Mouse (Mus musculus) heart, embryonic 11.5 days (tissue): ENCODE measurements around the gene Nsun3. TPM values are rescaled to one million over a fixed set of nuclear protein-coding genes. Genes with fewer than 3 reads are reported as not detected.

Experiments used
- ATAC-seq: fragments of 200-750 bp; cut with Nextera tagmentation; replicated peaks from 2 replicates; pipeline ENCODE4 v1.8.0; 2017; ENCODE audit warnings: moderate library complexity; ENCODE audit not compliant: insufficient number of reproducible peaks, low FRiP score, low TSS enrichment
- H3K27ac ChIP-seq: fragments of 300-500 bp; sonication (generic); 2 replicates; pipeline ENCODE4 v1.5.1; 2014; ENCODE audit warnings: mild to moderate bottlenecking, low read depth, low read length
- H3K27me3 ChIP-seq: fragments of 300-500 bp; sonication (generic); 2 replicates; pipeline ENCODE4 v1.6.1; 2014; ENCODE audit warnings: mild to moderate bottlenecking, low read length, mixed read lengths; ENCODE audit not compliant: control insufficient read depth, insufficient read depth
- H3K36me3 ChIP-seq: fragments of 300-500 bp; sonication (generic); 2 replicates; pipeline ENCODE4 v1.6.1; 2014; ENCODE audit warnings: mild to moderate bottlenecking, low read length, moderate library complexity, mixed read lengths; ENCODE audit not compliant: control insufficient read depth, insufficient read depth
- H3K4me1 ChIP-seq: fragments of 300-500 bp; sonication (generic); 2 replicates; pipeline ENCODE4 v1.6.1; 2014; ENCODE audit warnings: low read length; ENCODE audit not compliant: control insufficient read depth, insufficient read depth
- H3K4me2 ChIP-seq: fragments of 300-500 bp; sonication (generic); 2 replicates; pipeline ENCODE4 v1.6.1; 2014; ENCODE audit warnings: mild to moderate bottlenecking, moderate library complexity
- H3K4me3 ChIP-seq: fragments of 300-500 bp; sonication (generic); 2 replicates; pipeline ENCODE4 v1.5.1; 2014; ENCODE audit warnings: low read depth, low read length
- H3K9ac ChIP-seq: fragments of 300-500 bp; sonication (generic); 2 replicates; pipeline ENCODE4 v1.6.1; 2014; ENCODE audit warnings: mild to moderate bottlenecking, low read depth, low read length, moderate library complexity
- H3K9me3 ChIP-seq: fragments of 300-500 bp; sonication (generic); replicated peaks from 2 replicates; pipeline ENCODE4 v1.6.1; 2016; ENCODE audit warnings: low read length; ENCODE audit not compliant: control insufficient read depth
- WGBS: fragments of 180-500 bp; shearing (Covaris S2); extraction: QIAGEN DNeasy Blood & Tissue Kit; methylation state at CpG from one replicate; pipeline ENCODE4 v1.1.7; 2014; ENCODE audit not compliant: insufficient replicate concordance; 5-methylcytosine and 5-hydroxymethylcytosine counted together
- polyA plus RNA-seq: library from polyadenylated mRNA; unstranded; fragments of >200 nt; fragmentation: Nextera tagmentation; extraction: Ambion mirVana; gene quantifications from 2 replicates; pipeline ENCODE4 v1.2.1, GENCODE M21; 2014

Gene Nsun3
- polyA plus RNA-seq, 1 experiment from 2014 or later: 7.2 TPM

DNA sequence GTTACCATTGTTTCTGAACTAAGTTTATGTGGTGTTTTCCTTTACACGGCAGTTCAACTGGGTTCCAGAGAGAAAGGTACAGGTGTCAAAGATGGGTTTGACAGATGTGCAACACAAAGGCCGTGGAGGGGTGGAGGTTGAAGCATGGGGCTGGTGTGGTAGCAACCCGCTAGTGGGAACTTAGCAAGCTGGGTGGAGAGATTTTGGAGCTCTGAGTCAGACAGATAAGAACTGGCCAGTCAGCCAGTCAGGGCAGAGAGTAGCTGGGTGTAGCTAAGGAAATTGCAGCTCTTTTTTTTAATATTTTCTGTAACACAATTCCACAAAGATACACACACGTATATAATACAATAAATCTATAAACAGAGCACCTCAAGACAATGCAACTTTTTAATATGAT is 24.2 kb upstream of the Nsun3 start:
- H3K4me3 ChIP-seq: no peak overlapping the region
- no peak overlapping the region for H3K4me2 ChIP-seq
- H3K27me3 ChIP-seq: no peaks in the 10 kb centered on the region
- no peaks in the 10 kb centered on the region for H3K4me1 ChIP-seq
- no peak overlapping the region for H3K9ac ChIP-seq
- 64% methylated on average over 4 of the region's 4 CpGs for WGBS
- H3K27ac ChIP-seq: no peak overlapping the region
- no peaks in the 10 kb centered on the region for H3K9me3 ChIP-seq
- no peaks in the 10 kb centered on the region for H3K36me3 ChIP-seq
- ATAC-seq: no peak

DNA sequence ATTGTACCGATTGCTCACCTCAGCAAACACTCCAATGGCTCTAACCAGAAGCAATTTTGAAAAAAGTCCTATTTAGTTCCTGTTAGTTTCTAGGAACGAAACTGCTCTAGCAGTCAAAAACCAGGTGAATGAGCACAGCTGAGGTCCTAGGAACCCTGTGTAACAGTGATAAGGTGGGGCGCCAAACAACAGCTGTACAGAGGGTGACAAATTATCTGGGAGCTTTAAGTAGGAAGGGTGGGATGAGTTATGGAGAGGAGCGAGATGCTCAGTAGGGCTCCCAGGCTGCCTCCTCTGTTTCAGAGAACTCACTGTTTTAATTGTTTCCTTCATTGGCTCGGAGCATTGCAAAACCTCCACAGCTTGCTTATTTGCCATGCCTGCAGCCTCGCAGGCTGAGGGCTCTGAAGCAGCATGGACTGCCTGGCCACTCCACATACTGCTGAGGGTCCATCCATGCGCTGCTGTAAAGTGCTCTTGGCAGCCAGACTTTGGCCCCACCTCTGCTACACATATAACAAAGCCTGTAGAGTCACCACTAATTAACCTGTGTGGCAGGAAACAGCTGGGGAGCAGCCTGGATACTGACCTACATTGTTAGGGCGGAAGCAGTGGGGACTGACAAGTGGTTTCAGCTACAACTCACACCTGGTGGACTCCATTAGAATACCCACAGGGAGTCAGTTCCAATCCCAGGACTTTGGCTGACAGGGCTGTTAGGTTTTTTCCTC is 20.8 kb upstream of the Nsun3 start:
- no peak overlapping the region for H3K4me2 ChIP-seq

DNA sequence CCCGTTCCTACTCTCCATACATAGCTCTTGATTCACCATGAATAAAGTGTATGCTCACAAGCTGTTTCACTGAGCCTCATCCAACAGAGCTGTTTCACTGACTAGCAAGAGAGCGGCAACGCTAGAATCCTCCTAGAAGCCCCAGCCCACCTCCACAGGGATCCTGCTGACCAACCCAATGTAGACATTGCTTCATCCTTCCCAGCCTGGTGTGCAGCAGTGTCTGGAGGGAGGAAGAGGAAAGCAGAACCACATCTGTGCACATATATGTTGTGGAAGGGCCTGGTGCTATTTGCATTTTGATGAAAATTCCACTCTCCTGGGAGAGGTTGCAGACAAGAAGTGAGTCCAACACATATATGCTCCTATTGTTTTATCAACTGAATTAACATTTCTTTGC is 18.0 kb upstream of the Nsun3 start:
- ATAC-seq: no peak
- H3K9me3 ChIP-seq: no peaks in the 10 kb centered on the region
- no peaks in the 10 kb centered on the region for H3K36me3 ChIP-seq
- H3K27ac ChIP-seq: no peak overlapping the region
- H3K9ac ChIP-seq: no peak overlapping the region
- WGBS: 94% methylated on average over 3 of the region's 3 CpGs
- H3K4me2 ChIP-seq: no peak overlapping the region
- no peaks in the 10 kb centered on the region for H3K27me3 ChIP-seq
- H3K4me3 ChIP-seq: no peak overlapping the region
- H3K4me1 ChIP-seq: no peaks in the 10 kb centered on the region

More for the DNA sequence above, 20.8 kb upstream of the Nsun3 start:
- no peak overlapping the region for H3K4me3 ChIP-seq
- no peak overlapping the region for H3K9ac ChIP-seq
- H3K4me1 ChIP-seq: no peaks in the 10 kb centered on the region
- H3K9me3 ChIP-seq: no peaks in the 10 kb centered on the region
- no peaks in the 10 kb centered on the region for H3K27me3 ChIP-seq
- no peak overlapping the region for H3K27ac ChIP-seq
- no peaks in the 10 kb centered on the region for H3K36me3 ChIP-seq
- 61% methylated on average over 8 of the region's 8 CpGs for WGBS
- no peak for ATAC-seq

DNA sequence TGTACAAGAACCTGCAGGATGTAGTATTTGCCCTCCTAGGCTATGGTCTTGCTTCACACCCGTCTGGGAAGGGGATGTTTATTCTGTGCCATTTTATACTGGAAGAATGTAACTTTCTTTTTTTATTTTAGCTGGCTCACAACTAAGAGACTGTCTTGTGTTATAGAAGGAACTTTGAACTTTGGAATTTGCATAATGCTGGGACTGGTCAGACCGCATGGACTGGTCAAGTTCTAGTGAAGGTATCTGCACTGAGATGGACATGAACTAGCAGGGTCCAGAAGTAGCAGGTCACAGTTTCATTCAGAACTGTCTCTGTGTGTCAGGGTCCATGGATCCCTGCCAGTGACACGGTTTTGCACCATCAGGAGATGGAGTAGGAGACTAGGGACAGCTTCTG is 13.2 kb upstream of the Nsun3 start:
- Histone ChIP-seq H3K27me3 (no peaks in the 10 kb centered on the region), H3K4me1 (no peaks in the 10 kb centered on the region), H3K4me3 (no peak overlapping the region), H3K9me3 (no peaks in the 10 kb centered on the region), H3K9ac (no peak overlapping the region), H3K36me3 (no peaks in the 10 kb centered on the region), H3K27ac (peak overlapping the region; percentile 10; the same call in 1 of the 2 replicates), H3K4me2 (no peak overlapping the region)
- ATAC-seq: no peak
- 80% methylated on average over 3 of the region's 3 CpGs for WGBS

DNA sequence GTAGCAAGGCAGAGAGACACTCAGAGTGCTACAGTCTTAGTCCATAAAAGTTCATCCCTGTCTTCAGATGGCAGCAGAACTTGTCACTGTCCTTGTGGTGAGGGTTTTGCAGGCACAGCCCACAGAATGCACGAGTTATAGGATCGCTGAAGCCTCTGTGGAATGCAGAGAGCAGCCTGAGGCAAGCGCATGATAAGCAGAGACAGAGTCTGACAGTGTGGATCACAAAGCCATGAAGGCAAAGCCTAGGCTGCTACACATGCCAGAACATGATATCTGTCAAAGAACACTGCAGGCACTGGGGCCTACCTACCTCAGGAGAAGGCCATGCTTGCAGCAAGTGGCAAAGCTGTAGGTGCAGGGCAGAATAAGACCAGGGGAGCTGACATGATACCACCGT is 12.8 kb upstream of the Nsun3 start:
- Histone ChIP-seq H3K4me1 (no peaks in the 10 kb centered on the region), H3K27ac (peak overlapping the region; percentile 10; the same call in 1 of the 2 replicates), H3K9me3 (no peaks in the 10 kb centered on the region), H3K27me3 (no peaks in the 10 kb centered on the region), H3K36me3 (no peaks in the 10 kb centered on the region), H3K4me2 (no peak overlapping the region), H3K9ac (no peak overlapping the region), H3K4me3 (no peak overlapping the region)
- 58% methylated on average over 4 of the region's 4 CpGs for WGBS
- no peak for ATAC-seq

DNA sequence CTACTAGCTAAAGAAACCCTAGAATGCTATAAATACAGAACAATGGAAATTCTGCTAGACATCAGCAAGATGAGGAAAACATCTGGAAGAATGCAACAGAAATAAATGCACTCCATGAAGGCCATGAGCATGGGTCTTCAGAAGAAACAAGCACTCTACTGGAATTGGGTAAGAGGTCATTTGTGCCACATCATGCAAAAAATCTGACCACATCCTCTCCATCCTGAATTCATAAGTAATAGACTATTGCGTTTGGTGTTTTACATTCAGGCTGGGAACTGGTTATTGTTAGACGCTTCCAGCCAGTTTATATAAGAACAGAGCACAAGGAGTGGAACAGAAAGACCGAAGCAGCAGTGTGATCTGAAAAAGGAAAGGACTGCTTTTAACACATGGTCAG is 12.2 kb upstream of the Nsun3 start:
- H3K36me3 ChIP-seq: no peaks in the 10 kb centered on the region
- no peaks in the 10 kb centered on the region for H3K4me1 ChIP-seq
- WGBS: 90% methylated on average over 3 of the region's 3 CpGs
- no peaks in the 10 kb centered on the region for H3K27me3 ChIP-seq
- H3K27ac ChIP-seq: no peak overlapping the region
- no peak overlapping the region for H3K9ac ChIP-seq
- no peak for ATAC-seq
- H3K4me2 ChIP-seq: no peak overlapping the region
- no peak overlapping the region for H3K4me3 ChIP-seq
- H3K9me3 ChIP-seq: no peaks in the 10 kb centered on the region

DNA sequence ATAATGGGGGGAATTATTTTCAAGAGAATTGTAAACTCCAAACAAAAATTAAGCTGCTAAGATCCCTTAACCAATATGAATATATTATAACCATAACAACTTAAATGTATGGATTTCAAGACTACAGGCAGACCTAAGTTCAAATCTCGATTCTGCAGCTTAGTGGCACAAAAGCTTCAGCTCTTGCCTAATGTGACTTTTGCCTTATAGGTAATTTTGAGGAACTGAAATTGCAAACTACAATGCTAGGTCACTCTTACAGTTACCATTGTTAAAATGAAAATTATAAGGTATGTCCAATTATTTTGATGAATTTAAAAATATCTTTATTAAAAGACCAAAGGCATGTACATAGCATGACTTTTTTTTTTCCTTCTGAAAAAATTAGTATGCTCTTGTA is 10.0 kb upstream of the Nsun3 start:
- Histone ChIP-seq H3K36me3 (no peaks in the 10 kb centered on the region), H3K4me3 (no peak overlapping the region), H3K9ac (no peak overlapping the region), H3K4me2 (no peak overlapping the region), H3K9me3 (no peaks in the 10 kb centered on the region), H3K4me1 (no peaks in the 10 kb centered on the region), H3K27me3 (no peaks in the 10 kb centered on the region), H3K27ac (no peak overlapping the region)
- 85% methylated on average over 1 of the region's 1 CpGs for WGBS
- no peak for ATAC-seq

DNA sequence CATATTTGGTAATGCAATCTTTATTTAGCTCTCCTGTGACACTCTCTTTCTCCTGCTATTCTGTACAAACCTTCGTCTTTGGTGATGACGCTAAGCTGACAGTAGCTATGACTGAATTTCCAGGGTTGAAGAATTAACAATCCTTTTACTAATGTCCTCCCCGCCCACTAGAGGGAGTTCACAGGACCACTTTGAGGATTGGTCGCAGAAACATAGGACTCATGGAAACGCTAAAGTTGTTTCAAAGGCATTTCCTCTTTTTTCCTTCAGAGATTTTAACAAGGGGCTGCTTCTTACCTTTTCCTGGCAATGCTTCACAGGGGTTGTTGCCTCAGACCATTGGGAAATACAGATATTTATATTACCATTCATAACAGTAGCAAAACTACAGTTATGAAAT is 4.4 kb downstream of the Nsun3 start:
- WGBS: 65% methylated on average over 5 of the region's 5 CpGs
- Histone ChIP-seq H3K9me3 (no peaks in the 10 kb centered on the region), H3K27me3 (no peaks in the 10 kb centered on the region), H3K9ac (no peak overlapping the region), H3K4me1 (no peaks in the 10 kb centered on the region; the same call in 1 of the 2 replicates), H3K27ac (no peak overlapping the region), H3K36me3 (no peaks in the 10 kb centered on the region), H3K4me2 (no peak overlapping the region), H3K4me3 (no peak overlapping the region)
- no peak for ATAC-seq

DNA sequence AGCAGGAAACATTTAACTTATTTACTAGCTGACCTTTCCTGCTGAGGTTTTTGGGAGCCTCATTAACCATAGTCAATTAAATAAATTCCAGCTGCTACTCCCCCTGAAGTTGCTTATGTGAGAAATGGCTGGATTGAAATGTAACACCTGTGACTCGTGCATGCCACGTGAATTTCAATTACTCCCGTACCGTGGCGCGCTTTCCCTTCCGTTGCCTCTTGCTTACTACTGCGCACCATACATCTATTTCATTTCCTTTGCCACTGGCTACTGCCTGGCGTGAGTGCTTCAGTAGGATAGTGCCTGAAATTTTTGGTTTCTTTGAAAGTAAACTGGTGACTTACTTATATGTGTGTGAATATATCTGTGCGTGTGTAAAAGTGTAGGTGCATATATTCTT is 8.3 kb downstream of the Nsun3 start:
- H3K36me3 ChIP-seq: no peaks in the 10 kb centered on the region
- H3K9ac ChIP-seq: no peak overlapping the region
- H3K27me3 ChIP-seq: no peaks in the 10 kb centered on the region
- 87% methylated on average over 10 of the region's 10 CpGs for WGBS
- no peak overlapping the region for H3K4me2 ChIP-seq
- no peaks in the 10 kb centered on the region for H3K4me1 ChIP-seq
- H3K27ac ChIP-seq: no peak overlapping the region
- no peak for ATAC-seq
- no peak overlapping the region for H3K4me3 ChIP-seq
- no peaks in the 10 kb centered on the region for H3K9me3 ChIP-seq
